Mouse (Mus musculus): ENCODE results near the gene Slc11a1.

Gene Slc11a1

GRCm38 (mm10) chr1:74375561-74375960 is 566 bp downstream of the Slc11a1 start:
- no peak for TF ChIP-seq GATA4 (IDR thresholded peaks at IDR 0.05; ENCODE audit: insufficient replicate concordance, low read length)

- TF ChIP-seq GATA4 (IDR thresholded peaks at IDR 0.05; ENCODE audit: insufficient replicate concordance, low read length), result no peak
These were observed 1.4 kb downstream of the Slc11a1 start for GRCm38 (mm10) chr1:74376396-74376795.

GRCm38 (mm10) chr1:74379058-74379504 is 4.1 kb downstream of the Slc11a1 start:
- no peak for TF ChIP-seq GATA4 (IDR thresholded peaks at IDR 0.05; ENCODE audit: insufficient replicate concordance, low read length)

- no peak for TF ChIP-seq GATA4 (IDR thresholded peaks at IDR 0.05; ENCODE audit: insufficient replicate concordance, low read length)
These were observed 5.5 kb downstream of the Slc11a1 start for GRCm38 (mm10) chr1:74380484-74380883.

- TF ChIP-seq GATA4 (IDR thresholded peaks at IDR 0.05; ENCODE audit: insufficient replicate concordance, low read length), result no peak
These were observed 6.6 kb downstream of the Slc11a1 start for GRCm38 (mm10) chr1:74381588-74382021.

- TF ChIP-seq GATA4 (IDR thresholded peaks at IDR 0.05; ENCODE audit: insufficient replicate concordance, low read length), result no peak
These were observed 8.4 kb downstream of the Slc11a1 start for GRCm38 (mm10) chr1:74383385-74383784.

GRCm38 (mm10) chr1:74384525-74384924 is 9.5 kb downstream of the Slc11a1 start:
- no peak for TF ChIP-seq GATA4 (IDR thresholded peaks at IDR 0.05; ENCODE audit: insufficient replicate concordance, low read length)

GRCm38 (mm10) chr1:74385064-74385463 is 10.1 kb downstream of the Slc11a1 start:
- TF ChIP-seq GATA4 (IDR thresholded peaks at IDR 0.05; ENCODE audit: insufficient replicate concordance, low read length), result no peak

- no peak for TF ChIP-seq GATA4 (IDR thresholded peaks at IDR 0.05; ENCODE audit: insufficient replicate concordance, low read length)
These were observed 10.5 kb downstream of the Slc11a1 start for GRCm38 (mm10) chr1:74385531-74385930.

GRCm38 (mm10) chr1:74386363-74386713 is 11.3 kb downstream of the Slc11a1 start:
- no peak for TF ChIP-seq GATA4 (IDR thresholded peaks at IDR 0.05; ENCODE audit: insufficient replicate concordance, low read length)

GRCm38 (mm10) chr1:74386714-74387385 is 11.9 kb downstream of the Slc11a1 start:
- TF ChIP-seq GATA4 (IDR thresholded peaks at IDR 0.05; ENCODE audit: insufficient replicate concordance, low read length), result peak; percentile 21; the same call in 1 of the 2 replicates

GRCm38 (mm10) chr1:74387386-74387988 is 12.5 kb downstream of the Slc11a1 start:
- TF ChIP-seq GATA4 (IDR thresholded peaks at IDR 0.05; ENCODE audit: insufficient replicate concordance, low read length), result no peak

- no peak for TF ChIP-seq GATA4 (IDR thresholded peaks at IDR 0.05; ENCODE audit: insufficient replicate concordance, low read length)
These were observed 13.5 kb downstream of the Slc11a1 start for GRCm38 (mm10) chr1:74388398-74388920.

GRCm38 (mm10) chr1:74389831-74390286 is 14.9 kb downstream of the Slc11a1 start:
- TF ChIP-seq GATA4 (IDR thresholded peaks at IDR 0.05; ENCODE audit: insufficient replicate concordance, low read length), result no peak

GRCm38 (mm10) chr1:74390287-74390906 is 15.4 kb downstream of the Slc11a1 start:
- no peak for TF ChIP-seq GATA4 (IDR thresholded peaks at IDR 0.05; ENCODE audit: insufficient replicate concordance, low read length)

Data from liver, adult (tissue).